Mouse (Mus musculus) embryonic facial prominence, embryonic 11.5 days (tissue): ENCODE measurements around the gene Cbs. TPM values are rescaled to one million over a fixed set of nuclear protein-coding genes. Genes with fewer than 3 reads are reported as not detected.

ENCODE experiments used
- ATAC-seq: fragments of 200-750 bp; cut with Nextera tagmentation; replicated peaks from 2 replicates; pipeline ENCODE4 v1.8.0; 2017; ENCODE audit warnings: low read depth; ENCODE audit not compliant: insufficient number of reproducible peaks, low FRiP score, low TSS enrichment
- DNase-seq: peaks from one replicate; pipeline ENCODE4 v3.0.0-alpha.2; 2015; ENCODE audit warnings: low spot score
- H3K27ac ChIP-seq: fragments of 300-500 bp; sonication (generic); replicated peaks from 2 replicates; pipeline ENCODE4 v1.5.1; 2014; ENCODE audit warnings: mild to moderate bottlenecking, low read depth, low read length, control low read depth
- H3K27me3 ChIP-seq: fragments of 300-500 bp; sonication (generic); 2 replicates; pipeline ENCODE4 v1.6.1; 2014; ENCODE audit warnings: mild to moderate bottlenecking, low read length, moderate library complexity, mixed read lengths; ENCODE audit not compliant: control insufficient read depth, insufficient read depth
- H3K36me3 ChIP-seq: fragments of 300-500 bp; sonication (generic); replicated peaks from 2 replicates; pipeline ENCODE4 v1.6.1; 2014; ENCODE audit warnings: low read depth, mild to moderate bottlenecking, low read length, moderate library complexity, mixed read lengths; ENCODE audit not compliant: control insufficient read depth, insufficient read depth
- H3K4me1 ChIP-seq: fragments of 300-500 bp; sonication (generic); 2 replicates; pipeline ENCODE4 v1.6.1; 2014; ENCODE audit warnings: low read length, mixed read lengths; ENCODE audit not compliant: control insufficient read depth, insufficient read depth
- H3K4me2 ChIP-seq: fragments of 300-500 bp; sonication (generic); 2 replicates; pipeline ENCODE4 v1.6.1; 2014; ENCODE audit warnings: low read depth, mild to moderate bottlenecking, control low read depth, low read length, moderate library complexity
- H3K4me3 ChIP-seq: fragments of 300-500 bp; sonication (generic); 2 replicates; pipeline ENCODE4 v1.5.1; 2014; ENCODE audit warnings: low read depth, low read length, control low read depth
- H3K9ac ChIP-seq: fragments of 300-500 bp; sonication (generic); replicated peaks from 2 replicates; pipeline ENCODE4 v1.6.1; 2014; ENCODE audit warnings: mild to moderate bottlenecking, control low read depth, low read length
- H3K9me3 ChIP-seq: fragments of 300-500 bp; sonication (generic); replicated peaks from 2 replicates; pipeline ENCODE4 v1.6.1; 2016; ENCODE audit warnings: mild to moderate bottlenecking, low read length, inconsistent platforms, mixed read lengths; ENCODE audit not compliant: control insufficient read depth
- WGBS: fragments of 180-500 bp; shearing (Covaris S2); extraction: QIAGEN DNeasy Blood & Tissue Kit; methylation state at CpG from one replicate; pipeline ENCODE4 v1.1.7; 2014; 5-methylcytosine and 5-hydroxymethylcytosine counted together
- polyA plus RNA-seq: library from polyadenylated mRNA; unstranded; fragments of >200 nt; fragmentation: Nextera tagmentation; extraction: Ambion mirVana; gene quantifications from 2 replicates; pipeline ENCODE4 v1.2.1, GENCODE M21; 2014

Gene Cbs
- polyA plus RNA-seq, 1 experiment from 2014 or later, result 2.5 TPM

DNA sequence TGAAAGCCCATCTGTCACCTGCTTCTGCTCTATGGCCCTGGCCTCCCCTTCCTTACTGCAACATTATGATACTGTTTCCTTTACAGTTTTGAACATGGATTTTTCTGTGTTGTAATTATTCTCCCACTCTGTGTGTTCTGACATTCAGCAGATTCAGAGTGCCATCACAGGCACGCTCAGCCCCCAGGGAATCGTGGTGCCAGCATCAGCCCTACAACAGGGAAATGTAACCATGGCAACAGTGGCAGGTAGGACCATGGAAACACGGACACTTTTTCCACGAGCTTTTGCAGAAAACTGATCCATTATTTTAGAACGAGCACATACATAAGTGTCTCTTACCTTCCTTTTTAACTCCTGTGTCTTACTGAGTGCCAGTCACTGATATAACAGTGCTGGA lies 42.0 kb downstream of the Cbs start:
- Histone ChIP-seq H3K4me2 (no peak overlapping the region), H3K27ac (no peak overlapping the region), H3K4me1 (no peaks in the 10 kb centered on the region), H3K9ac (no peak overlapping the region), H3K9me3 (no peaks in the 10 kb centered on the region), H3K4me3 (no peak overlapping the region), H3K36me3 (no peaks in the 10 kb centered on the region; the same call in 1 of the 2 replicates), H3K27me3 (no peaks in the 10 kb centered on the region)
- ATAC-seq (no peak), DNase-seq (no peak)
- WGBS, result 88% methylated on average over 5 of the region's 5 CpGs

DNA sequence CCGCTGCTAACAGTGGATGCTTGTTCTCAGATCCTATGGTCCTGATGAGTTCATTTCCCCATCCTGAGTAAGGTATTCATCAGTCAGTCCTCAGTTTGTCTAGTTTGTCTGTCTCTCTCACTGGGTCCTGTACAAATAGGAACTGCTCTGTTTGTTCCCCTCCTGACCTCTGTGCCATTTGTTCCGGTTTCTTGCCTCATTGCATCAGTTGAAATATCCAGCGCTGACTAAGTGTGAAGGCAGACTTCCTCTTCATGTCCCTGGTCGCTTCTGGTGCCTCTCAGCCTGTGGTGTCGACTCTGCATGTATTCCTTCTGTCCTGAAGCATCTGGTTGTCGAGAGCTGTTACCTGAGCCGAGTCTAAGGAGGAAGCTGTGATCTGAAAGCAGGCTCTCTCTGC lies 42.4 kb downstream of the Cbs start:
- Histone ChIP-seq H3K9me3 (no peaks in the 10 kb centered on the region), H3K4me3 (no peak overlapping the region), H3K27me3 (no peaks in the 10 kb centered on the region), H3K9ac (no peak overlapping the region), H3K27ac (no peak overlapping the region), H3K4me2 (no peak overlapping the region), H3K36me3 (no peaks in the 10 kb centered on the region; the same call in 1 of the 2 replicates), H3K4me1 (no peaks in the 10 kb centered on the region)
- WGBS, result 75% methylated on average over 7 of the region's 7 CpGs
- DNase-seq (no peak), ATAC-seq (no peak)

DNA sequence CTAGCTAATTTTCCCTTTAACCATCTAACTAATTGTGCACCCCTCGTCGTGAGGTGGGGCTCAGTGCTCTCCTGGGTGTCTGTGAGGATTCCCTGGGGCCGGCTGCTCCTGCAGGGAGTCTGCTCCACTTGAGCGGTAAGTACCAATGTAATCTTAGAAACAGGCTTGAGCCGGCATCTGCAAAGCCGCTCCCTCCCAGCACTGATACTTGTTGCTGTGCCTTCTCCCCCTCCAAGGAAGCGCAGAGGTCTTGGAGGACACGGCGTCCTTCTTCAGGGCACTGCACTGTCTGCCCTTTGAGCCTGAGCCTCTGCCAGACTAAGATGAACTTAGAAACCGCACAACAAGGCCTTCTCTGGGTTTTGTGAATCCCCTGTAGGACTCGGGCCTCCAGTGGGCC lies 46.2 kb downstream of the Cbs start:
- H3K9me3 ChIP-seq, result no peaks in the 10 kb centered on the region
- H3K27ac ChIP-seq, result no peak overlapping the region
- no peaks in the 10 kb centered on the region for H3K4me1 ChIP-seq
- no peaks in the 10 kb centered on the region for H3K27me3 ChIP-seq
- no peak for DNase-seq
- 79% methylated on average over 11 of the region's 11 CpGs for WGBS
- no peak overlapping the region for H3K9ac ChIP-seq
- no peak for ATAC-seq
- H3K36me3 ChIP-seq, result no peaks in the 10 kb centered on the region; the same call in 1 of the 2 replicates
- no peak overlapping the region for H3K4me2 ChIP-seq
- H3K4me3 ChIP-seq, result no peak overlapping the region

DNA sequence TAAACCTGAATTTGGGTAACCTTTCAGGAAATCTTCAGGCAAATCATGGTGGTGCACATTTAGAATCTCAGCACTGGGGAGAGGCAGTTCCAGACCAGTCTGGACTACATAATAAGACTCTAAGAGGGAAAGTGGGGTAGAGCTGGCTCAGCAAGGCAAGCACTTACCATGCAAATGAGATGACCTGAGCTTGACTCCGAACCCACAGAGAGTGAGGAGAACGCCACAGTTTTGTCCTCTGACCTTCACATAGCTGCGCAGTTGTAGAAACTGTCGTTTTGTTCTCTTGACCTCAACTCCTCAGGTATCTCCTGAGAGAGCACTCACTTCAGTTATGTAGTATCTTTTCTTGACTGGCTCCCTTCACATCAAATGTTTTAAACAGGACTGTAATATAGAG lies 48.3 kb downstream of the Cbs start:
- Histone ChIP-seq H3K9me3 (no peaks in the 10 kb centered on the region), H3K4me3 (no peak overlapping the region), H3K36me3 (no peaks in the 10 kb centered on the region; the same call in 1 of the 2 replicates), H3K27me3 (no peaks in the 10 kb centered on the region), H3K4me1 (no peaks in the 10 kb centered on the region), H3K27ac (no peak overlapping the region), H3K9ac (no peak overlapping the region), H3K4me2 (no peak overlapping the region)
- 79% methylated on average over 4 of the region's 4 CpGs for WGBS
- ATAC-seq, result no peak
- no peak for DNase-seq

DNA sequence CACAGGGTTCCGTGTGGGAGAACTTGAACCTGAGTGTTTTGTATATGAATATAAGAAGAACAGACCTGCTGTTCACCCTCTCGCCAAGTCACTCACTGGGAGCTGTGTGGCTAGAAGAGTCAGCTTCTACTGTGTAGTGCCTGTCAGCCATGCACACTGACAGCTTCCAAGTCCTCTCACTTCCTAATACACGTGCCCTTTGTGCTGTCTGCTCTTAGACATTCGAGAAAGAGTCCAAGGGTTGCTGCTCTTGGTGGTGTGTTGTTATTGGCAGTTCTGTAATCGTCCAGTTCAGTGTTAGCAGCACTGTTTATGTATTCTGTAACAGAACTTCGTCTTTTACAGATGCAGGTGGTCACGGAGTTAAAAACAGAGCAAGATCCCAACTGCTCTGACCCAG lies 48.9 kb downstream of the Cbs start:
- DNase-seq, result no peak

DNA sequence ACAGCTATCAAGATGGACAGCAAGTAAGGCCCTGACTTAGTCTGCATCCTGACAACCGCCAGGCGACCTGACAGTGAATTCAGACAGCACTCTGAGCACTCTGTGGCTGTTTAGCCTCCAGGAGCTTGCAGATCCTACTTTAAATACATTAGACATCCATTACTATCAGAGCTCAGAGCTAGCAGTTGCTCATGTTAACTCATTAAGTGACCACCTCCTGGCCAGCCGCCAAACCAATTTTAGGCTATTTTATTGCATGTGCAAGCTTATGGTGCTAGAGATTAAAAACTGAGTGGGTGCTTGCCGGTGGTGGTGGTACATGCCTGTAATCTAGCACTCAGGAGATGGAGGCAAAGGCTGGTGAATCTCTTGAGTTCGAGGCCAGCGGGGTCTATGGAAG lies 53.3 kb downstream of the Cbs start:
- ATAC-seq, result no peak
- DNase-seq, result no peak
- Histone ChIP-seq H3K9ac (no peak overlapping the region), H3K27me3 (no peaks in the 10 kb centered on the region), H3K4me1 (no peaks in the 10 kb centered on the region), H3K36me3 (no peaks in the 10 kb centered on the region), H3K4me2 (no peak overlapping the region), H3K27ac (no peak overlapping the region), H3K9me3 (no peaks in the 10 kb centered on the region), H3K4me3 (no peak overlapping the region)
- WGBS, result 89% methylated on average over 6 of the region's 6 CpGs

More for the DNA sequence above, 48.9 kb downstream of the Cbs start:
- no peak overlapping the region for H3K9ac ChIP-seq
- no peak overlapping the region for H3K4me2 ChIP-seq
- H3K27me3 ChIP-seq, result no peaks in the 10 kb centered on the region
- ATAC-seq, result no peak
- H3K4me3 ChIP-seq, result no peak overlapping the region
- WGBS, result 81% methylated on average over 7 of the region's 7 CpGs
- H3K4me1 ChIP-seq, result no peaks in the 10 kb centered on the region
- H3K9me3 ChIP-seq, result no peaks in the 10 kb centered on the region
- no peak overlapping the region for H3K27ac ChIP-seq
- no peaks in the 10 kb centered on the region; the same call in 1 of the 2 replicates for H3K36me3 ChIP-seq

DNA sequence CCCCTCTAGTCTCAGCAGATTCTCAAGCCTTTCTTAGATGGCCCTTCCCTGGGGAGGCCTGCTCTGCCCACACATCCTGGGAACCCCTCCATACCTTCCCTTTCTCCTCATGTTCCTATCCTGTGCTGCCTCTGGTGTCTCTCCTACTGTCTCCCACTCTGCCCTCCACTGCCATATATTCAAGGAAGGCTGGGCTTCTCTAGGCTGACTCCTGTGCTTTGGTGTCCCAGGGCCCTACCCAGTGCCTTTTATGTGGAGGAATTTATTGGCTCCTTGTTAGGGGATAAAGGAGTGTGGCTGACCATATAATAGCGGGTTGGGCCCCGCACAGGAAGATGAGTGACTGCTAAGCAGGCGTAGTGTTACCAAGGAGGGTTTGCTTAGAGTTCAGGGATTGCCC lies 53.9 kb downstream of the Cbs start:
- Histone ChIP-seq H3K27ac (no peak overlapping the region), H3K9me3 (no peaks in the 10 kb centered on the region), H3K36me3 (no peaks in the 10 kb centered on the region), H3K4me2 (no peak overlapping the region), H3K9ac (no peak overlapping the region), H3K27me3 (no peaks in the 10 kb centered on the region), H3K4me3 (no peak overlapping the region), H3K4me1 (no peaks in the 10 kb centered on the region)
- ATAC-seq, result no peak
- DNase-seq, result no peak
- 69% methylated on average over 3 of the region's 3 CpGs for WGBS

DNA sequence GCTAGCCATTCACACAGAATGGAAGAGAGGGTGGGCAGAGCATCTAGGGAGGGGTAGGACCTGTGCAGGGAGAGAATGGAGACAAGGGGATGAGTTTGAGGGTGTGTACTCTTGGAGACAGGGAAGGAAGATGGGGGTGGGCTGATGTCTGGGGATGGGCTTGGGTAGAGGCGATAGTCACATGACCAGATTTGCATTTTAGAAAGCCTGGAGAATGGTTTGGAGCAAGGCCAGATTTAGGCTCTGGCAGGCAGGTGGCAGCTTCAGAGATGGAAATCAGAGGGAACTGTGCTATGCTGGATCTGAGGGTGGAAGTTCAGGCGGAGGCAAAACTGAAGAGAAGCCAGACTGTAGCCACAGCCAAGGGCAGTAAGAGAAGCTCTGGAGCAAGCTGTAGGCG lies 56.7 kb downstream of the Cbs start:
- DNase-seq (no peak), ATAC-seq (no peak; the same call in 1 of the 2 replicates)
- H3K27me3 ChIP-seq, result no peaks in the 10 kb centered on the region
- H3K4me2 ChIP-seq, result no peak overlapping the region
- H3K4me1 ChIP-seq, result no peaks in the 10 kb centered on the region
- H3K9ac ChIP-seq, result no peak overlapping the region
- no peak overlapping the region for H3K27ac ChIP-seq
- H3K4me3 ChIP-seq, result no peak overlapping the region
- WGBS, result 67% methylated on average over 3 of the region's 3 CpGs
- no peaks in the 10 kb centered on the region for H3K36me3 ChIP-seq
- no peaks in the 10 kb centered on the region for H3K9me3 ChIP-seq
